Mouse (Mus musculus) heart, postnatal 0 days (tissue): Measurements from ENCODE around the gene Pds5a. TPM values are rescaled to one million over a fixed set of nuclear protein-coding genes. Genes with fewer than 3 reads are reported as not detected.
A peak's percentile ranks its signal among the peaks of the same experiment; 100 is the strongest.

Source experiments
- ATAC-seq: fragments of 200-750 bp; cut with Nextera tagmentation; 2 replicates; pipeline ENCODE4 v1.8.0; 2017; ENCODE audit warnings: low read depth, moderate number of reproducible peaks, moderate library complexity; ENCODE audit not compliant: insufficient read depth
- DNase-seq: peaks from one replicate; pipeline ENCODE4 v3.0.0-alpha.2; 2016; ENCODE audit warnings: low spot score
- H3K27ac ChIP-seq: fragments of 300-500 bp; sonication (generic); 2 replicates; pipeline ENCODE4 v1.5.1; 2014; ENCODE audit warnings: low read depth, mild to moderate bottlenecking
- H3K27me3 ChIP-seq: fragments of 300-500 bp; sonication (generic); 2 replicates; pipeline ENCODE4 v1.6.1; 2014; ENCODE audit warnings: low read length, mixed read lengths; ENCODE audit not compliant: control insufficient read depth, insufficient read depth
- H3K36me3 ChIP-seq: fragments of 300-500 bp; sonication (generic); replicated peaks from 2 replicates; pipeline ENCODE4 v1.6.1; 2014; ENCODE audit warnings: low read length, mixed read lengths; ENCODE audit not compliant: control insufficient read depth, insufficient read depth
- H3K4me1 ChIP-seq: fragments of 300-500 bp; sonication (generic); 2 replicates; pipeline ENCODE4 v1.6.1; 2014; ENCODE audit warnings: antibody characterized with exemption; ENCODE audit not compliant: control insufficient read depth, insufficient read depth
- H3K4me2 ChIP-seq: fragments of 300-500 bp; sonication (generic); 2 replicates; pipeline ENCODE4 v1.6.1; 2014; ENCODE audit warnings: low read depth, mild to moderate bottlenecking, low read length, moderate library complexity
- H3K4me3 ChIP-seq: fragments of 300-500 bp; sonication (generic); 2 replicates; pipeline ENCODE4 v1.5.1; 2014; ENCODE audit warnings: low read depth, low read length
- H3K9ac ChIP-seq: fragments of 300-500 bp; sonication (generic); replicated peaks from 2 replicates; pipeline ENCODE4 v1.6.1; 2014; ENCODE audit warnings: low read depth, low read length, mixed read lengths
- H3K9me3 ChIP-seq: fragments of 300-500 bp; sonication (generic); replicated peaks from 2 replicates; pipeline ENCODE4 v1.6.1; 2016; ENCODE audit warnings: low read length; ENCODE audit not compliant: control insufficient read depth
- CTCF ChIP-seq: IDR thresholded peaks from 2 replicates; pipeline ENCODE4 v1.5.1; 2016; ENCODE audit warnings: antibody characterized with exemption, control low read depth, low read depth
- EP300 ChIP-seq: IDR thresholded peaks from 2 replicates; pipeline ENCODE4 v1.6.1; 2016; ENCODE audit warnings: antibody characterized with exemption, low read depth
- WGBS: fragments of 180-500 bp; shearing (Covaris S2); extraction: QIAGEN DNeasy Blood & Tissue Kit; methylation state at CpG from one replicate; pipeline ENCODE4 v1.1.7; 2014; 5-methylcytosine and 5-hydroxymethylcytosine counted together
- polyA plus RNA-seq: library from polyadenylated mRNA; unstranded; fragments of >200 nt; fragmentation: Nextera tagmentation; extraction: Ambion mirVana; gene quantifications from 2 replicates; pipeline ENCODE4 v1.2.1, GENCODE M21; 2015
- total RNA-seq: library from RNA; depleted of rRNA; stranded (reverse); fragments of >200 nt; gene quantifications from 2 replicates; pipeline ENCODE4 v1.2.3, GENCODE M21; 2014; ENCODE audit warnings: low replicate concordance

The Pds5a gene
- total and polyA plus RNA-seq, 2 experiments from 2014 or later, result 15.4 to 91.3 TPM

DNA sequence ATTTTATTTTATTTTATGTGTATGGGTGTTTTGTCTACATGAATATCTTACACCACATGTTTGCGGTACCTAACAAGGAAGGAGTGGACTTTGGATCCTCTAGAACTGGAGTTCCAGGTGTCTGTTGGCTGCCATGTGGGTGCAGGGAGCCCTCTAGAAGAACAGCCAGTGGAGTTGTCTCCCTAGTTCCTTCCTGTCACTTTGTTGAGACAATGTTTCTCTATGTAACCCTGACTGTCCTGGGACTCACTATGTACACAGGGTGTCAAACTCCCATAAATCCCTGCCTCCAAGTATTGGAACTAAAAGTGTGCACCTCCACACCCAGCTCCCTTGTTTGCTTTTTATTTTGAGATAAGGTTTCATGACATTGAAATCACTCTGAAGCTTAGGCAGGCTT is 13.4 kb upstream of the Pds5a start:
- no peak for DNase-seq
- H3K4me2 ChIP-seq, result no peak overlapping the region
- no peak for ATAC-seq

DNA sequence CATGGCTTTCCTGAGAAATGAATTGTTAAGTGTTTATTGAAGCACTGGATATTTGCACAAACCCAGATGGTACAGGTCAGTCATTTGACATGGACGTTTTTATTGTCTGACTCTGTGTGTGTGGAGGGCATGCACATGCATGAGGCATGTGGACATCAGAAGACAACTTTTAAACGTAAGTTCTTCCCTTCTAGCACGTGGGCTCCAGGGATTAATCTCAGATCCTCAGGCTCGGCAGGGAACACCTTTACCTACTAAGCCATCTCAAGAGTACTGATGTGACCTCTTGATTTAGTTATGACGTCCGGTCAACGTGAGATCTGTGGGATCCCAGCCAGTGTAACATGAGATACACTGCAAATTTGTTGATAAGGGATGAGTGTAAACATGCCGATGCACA is 12.2 kb upstream of the Pds5a start:
- no peak for DNase-seq

More for the DNA sequence above, 13.4 kb upstream of the Pds5a start:
- Histone ChIP-seq H3K27ac (no peak overlapping the region), H3K4me1 (no peaks in the 10 kb centered on the region), H3K4me3 (no peak overlapping the region), H3K36me3 (no peaks in the 10 kb centered on the region), H3K9me3 (no peaks in the 10 kb centered on the region), H3K27me3 (no peaks in the 10 kb centered on the region), H3K9ac (no peak overlapping the region)
- TF ChIP-seq CTCF, result no peak
- no peak for TF ChIP-seq EP300
- 94% methylated on average over 1 of the region's 1 CpGs for WGBS

DNA sequence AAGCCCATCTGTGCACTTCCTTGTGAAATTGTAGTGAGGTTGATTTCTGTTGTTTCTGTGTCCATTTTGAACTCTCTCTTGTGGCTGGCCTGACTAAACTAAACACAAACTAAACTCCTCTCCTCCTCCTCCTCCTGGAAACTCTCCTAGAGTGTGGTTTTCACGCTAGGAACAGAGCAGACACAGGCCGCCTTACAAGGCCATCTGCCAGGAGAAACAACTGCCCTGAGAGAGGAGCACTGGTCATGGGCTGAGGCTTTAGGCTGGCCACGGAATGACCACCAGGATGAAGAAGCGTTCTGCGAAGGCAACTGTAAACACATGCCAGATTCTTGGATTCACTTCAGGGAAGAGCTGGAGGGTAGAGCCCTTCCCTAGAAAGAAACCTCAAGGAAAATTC is 8.9 kb upstream of the Pds5a start:
- DNase-seq (no peak), ATAC-seq (no peak)
- no peaks in the 10 kb centered on the region for H3K4me1 ChIP-seq
- no peak overlapping the region for H3K4me2 ChIP-seq
- H3K4me3 ChIP-seq, result no peak overlapping the region
- 63% methylated on average over 5 of the region's 5 CpGs for WGBS
- 0 out of 2 replicates have a peak overlapping the region, but pooled peaks have one; percentile 15 for H3K27ac ChIP-seq
- H3K9me3 ChIP-seq, result no peaks in the 10 kb centered on the region
- TF ChIP-seq CTCF (no peak), EP300 (no peak)
- H3K9ac ChIP-seq, result no peak overlapping the region
- no peaks in the 10 kb centered on the region for H3K36me3 ChIP-seq
- no peaks in the 10 kb centered on the region for H3K27me3 ChIP-seq

More for the DNA sequence above, 12.2 kb upstream of the Pds5a start:
- no peak for TF ChIP-seq EP300
- TF ChIP-seq CTCF, result no peak
- Histone ChIP-seq H3K27me3 (no peaks in the 10 kb centered on the region), H3K27ac (no peak overlapping the region), H3K4me2 (no peak overlapping the region), H3K9me3 (no peaks in the 10 kb centered on the region), H3K36me3 (no peaks in the 10 kb centered on the region), H3K4me1 (no peaks in the 10 kb centered on the region), H3K9ac (no peak overlapping the region), H3K4me3 (no peak overlapping the region)
- no peak for ATAC-seq
- WGBS, result 49% methylated on average over 8 of the region's 8 CpGs

DNA sequence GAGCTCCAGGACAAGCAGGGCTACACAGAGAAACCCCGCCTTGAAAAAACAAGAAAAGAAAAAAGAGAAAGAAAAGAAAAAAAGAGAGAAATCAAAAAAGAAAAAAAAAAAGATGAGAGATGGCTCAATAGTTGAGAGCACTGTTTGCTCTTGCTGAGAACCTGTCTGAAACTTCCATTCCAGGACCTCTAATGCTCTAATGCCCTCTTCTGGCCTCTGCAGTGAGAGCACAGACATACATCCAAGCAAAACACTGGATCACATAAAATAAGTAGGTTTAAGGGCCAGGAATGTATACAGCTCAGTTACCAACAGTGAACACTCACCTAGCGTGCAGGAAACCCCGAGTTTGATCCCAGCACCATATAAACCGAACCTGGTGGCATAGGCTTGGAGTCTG is 8.1 kb upstream of the Pds5a start:
- no peaks in the 10 kb centered on the region for H3K36me3 ChIP-seq
- no peak overlapping the region for H3K4me2 ChIP-seq
- TF ChIP-seq EP300 (no peak), CTCF (0 out of 2 replicates have a peak, but pooled peaks have one; percentile 18)
- 78% methylated on average over 4 of the region's 4 CpGs for WGBS
- H3K4me1 ChIP-seq, result no peaks in the 10 kb centered on the region
- H3K9ac ChIP-seq, result no peak overlapping the region
- H3K27me3 ChIP-seq, result no peaks in the 10 kb centered on the region
- no peak for DNase-seq
- no peak overlapping the region for H3K27ac ChIP-seq
- ATAC-seq, result no peak
- H3K9me3 ChIP-seq, result no peaks in the 10 kb centered on the region
- no peak overlapping the region for H3K4me3 ChIP-seq

DNA sequence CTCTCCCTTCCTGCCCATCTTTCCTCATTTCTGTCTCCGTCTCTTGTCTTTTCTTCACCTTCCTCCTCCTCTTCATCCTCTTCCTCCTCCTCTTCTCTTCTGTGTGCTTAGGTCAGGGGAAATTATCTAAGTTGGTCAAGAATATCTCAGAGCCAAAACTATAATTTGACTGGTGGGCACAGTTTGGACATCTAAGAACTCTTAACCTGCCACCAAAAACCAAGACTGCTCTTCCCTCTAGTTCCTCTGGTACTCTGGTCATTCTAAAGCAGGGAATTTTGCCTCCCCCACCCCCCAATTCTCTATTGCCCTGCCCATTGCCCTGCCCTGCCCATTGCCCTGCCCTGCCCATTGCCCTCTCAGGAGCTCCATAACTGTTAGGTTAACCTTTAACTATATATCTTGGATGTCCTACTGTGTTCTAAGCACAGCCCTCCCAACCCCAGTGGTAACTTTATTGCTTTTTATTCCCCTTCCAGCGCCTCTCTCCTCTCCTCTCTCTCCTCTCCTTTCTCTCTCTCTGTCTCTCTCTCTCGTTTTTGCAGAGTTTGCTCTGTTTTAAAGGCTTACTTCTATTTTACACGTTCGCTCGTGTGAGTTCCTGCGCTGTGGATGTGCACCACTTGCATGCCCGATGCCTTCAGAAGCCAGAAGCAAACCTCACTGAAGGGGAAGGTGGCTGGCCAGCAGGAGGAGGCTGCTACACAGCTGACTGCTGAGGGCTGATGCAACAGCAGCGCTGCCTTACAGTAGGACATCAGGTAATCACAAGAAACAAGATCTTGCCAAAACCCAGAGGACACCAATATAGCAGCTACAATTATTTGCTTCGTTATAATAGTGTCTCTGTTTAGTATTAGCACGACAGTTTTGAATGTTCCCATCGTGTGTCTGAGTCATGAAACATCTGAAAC is 6.9 kb upstream of the Pds5a start:
- Histone ChIP-seq H3K4me3 (no peak overlapping the region), H3K27ac (no peak overlapping the region), H3K36me3 (no peaks in the 10 kb centered on the region), H3K27me3 (no peaks in the 10 kb centered on the region), H3K9ac (no peak overlapping the region), H3K4me1 (no peaks in the 10 kb centered on the region), H3K9me3 (no peaks in the 10 kb centered on the region), H3K4me2 (no peak overlapping the region)
- ATAC-seq (no peak), DNase-seq (no peak)
- 68% methylated on average over 12 of the region's 12 CpGs for WGBS
- TF ChIP-seq EP300, result no peak
- no peak for TF ChIP-seq CTCF

DNA sequence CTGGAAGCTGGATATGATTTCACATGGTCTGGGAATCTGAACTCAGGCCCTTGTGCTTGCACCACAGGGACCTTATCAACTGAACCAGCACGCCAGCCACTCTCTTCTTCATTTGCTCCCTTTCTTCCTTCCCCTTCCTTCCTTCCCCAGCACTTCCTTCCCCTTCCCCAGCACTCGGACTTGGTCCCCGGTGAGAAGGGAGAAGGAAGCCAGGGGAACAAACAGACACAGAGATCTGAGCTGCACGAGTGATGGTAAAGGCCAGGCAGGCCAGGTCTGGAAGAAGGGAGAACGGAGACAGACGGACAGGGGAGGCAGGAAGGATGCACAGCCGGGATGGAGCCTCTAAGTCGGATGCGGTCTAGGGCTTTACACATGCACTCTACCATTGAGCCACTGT is 5.2 kb upstream of the Pds5a start:
- H3K4me1 ChIP-seq, result no peaks in the 10 kb centered on the region
- H3K36me3 ChIP-seq, result no peaks in the 10 kb centered on the region
- DNase-seq (no peak), ATAC-seq (no peak)
- H3K9ac ChIP-seq, result no peak overlapping the region
- no peak overlapping the region for H3K4me3 ChIP-seq
- H3K9me3 ChIP-seq, result no peaks in the 10 kb centered on the region
- no peak overlapping the region for H3K27ac ChIP-seq
- no peak overlapping the region for H3K4me2 ChIP-seq
- 56% methylated on average over 9 of the region's 9 CpGs for WGBS
- no peaks in the 10 kb centered on the region for H3K27me3 ChIP-seq
- TF ChIP-seq EP300 (no peak), CTCF (no peak)
